Mouse (Mus musculus) cerebellum, adult 2 months (tissue): ENCODE results near the gene Adgrg1. TPM values are rescaled to one million over a fixed set of nuclear protein-coding genes. Genes with fewer than 3 reads are reported as not detected.

Source experiments
- DNase-seq, 2 experiments: peaks; one replicate each; pipeline ENCODE4 v3.0.0; 2021
- H3K27ac ChIP-seq: fragments of 200-500 bp; 2 replicates; pipeline ENCODE4 v1.5.1; 2012; ENCODE audit warnings: low read length, control low read depth, inconsistent platforms; ENCODE audit not compliant: insufficient read depth
- H3K27me3 ChIP-seq: fragments of 200-500 bp; 2 replicates; pipeline ENCODE4 v1.6.1; 2012; ENCODE audit warnings: inconsistent platforms, mild to moderate bottlenecking, low read length, moderate library complexity; ENCODE audit not compliant: control insufficient read depth, insufficient read depth
- H3K4me1 ChIP-seq: fragments of 200-500 bp; 2 replicates; pipeline ENCODE4 v1.6.1; 2011; ENCODE audit warnings: low read length; ENCODE audit not compliant: control insufficient read depth, insufficient read depth
- H3K4me3 ChIP-seq: fragments of 200-500 bp; replicated peaks from 2 replicates; pipeline ENCODE3; 2011; ENCODE audit warnings: mild to moderate bottlenecking, low read depth, low read length, control low read depth; ENCODE audit not compliant: insufficient read depth
- CTCF ChIP-seq: fragments of 200-500 bp; IDR thresholded peaks from 2 replicates; pipeline ENCODE4 v1.5.1; 2011; ENCODE audit warnings: low read depth, mild to moderate bottlenecking, control low read depth, low read length, moderate library complexity, borderline replicate concordance; ENCODE audit not compliant: insufficient read depth
- POLR2A ChIP-seq: fragments of 200-500 bp; IDR thresholded peaks from 2 replicates; pipeline ENCODE4 v1.6.1; 2011; ENCODE audit warnings: low read length, control low read depth, borderline replicate concordance; ENCODE audit not compliant: insufficient read depth
- WGBS: fragments of 180-500 bp; shearing (Covaris S2); methylation state at CpG from one replicate; pipeline ENCODE4 v1.1.7; 2018; 5-methylcytosine and 5-hydroxymethylcytosine counted together
- polyA plus RNA-seq: library from polyadenylated mRNA; depleted of rRNA; stranded (reverse); fragments of >200 nt; gene quantifications from 2 replicates; pipeline ENCODE4 v1.2.3, GENCODE M21; 2012

The Adgrg1 gene
- polyA plus RNA-seq, 1 experiment = 75.8 TPM

- DNase-seq = no peak
- no peaks in the 10 kb centered on the region for H3K27me3 ChIP-seq
- H3K4me3 ChIP-seq = no peak overlapping the region
- TF ChIP-seq POLR2A = no peak
- no peak for TF ChIP-seq CTCF
- no peaks in the 10 kb centered on the region for H3K4me1 ChIP-seq
- WGBS = 43% methylated on average over 7 of the region's 7 CpGs
- no peak overlapping the region for H3K27ac ChIP-seq
Observed at GRCm38 (mm10) chr8:95037106-95037925, 62.8 kb downstream of the Adgrg1 start.

GRCm38 (mm10) chr8:95041883-95042784, 67.6 kb downstream of the Adgrg1 start:
- no peak overlapping the region for H3K4me3 ChIP-seq
- 73% methylated on average over 6 of the region's 6 CpGs for WGBS
- TF ChIP-seq CTCF (no peak), POLR2A (no peak)
- no peak overlapping the region for H3K27ac ChIP-seq
- H3K27me3 ChIP-seq = no peaks in the 10 kb centered on the region; the same call in 1 of the 2 replicates
- DNase-seq = no peak
- no peaks in the 10 kb centered on the region for H3K4me1 ChIP-seq

- Histone ChIP-seq H3K4me1 (no peaks in the 10 kb centered on the region), H3K27me3 (no peaks in the 10 kb centered on the region; the same call in 1 of the 2 replicates), H3K27ac (no peak overlapping the region), H3K4me3 (no peak overlapping the region)
- 68% methylated on average over 4 of the region's 4 CpGs for WGBS
- TF ChIP-seq CTCF (no peak), POLR2A (no peak)
- no peak for DNase-seq
Observed at GRCm38 (mm10) chr8:95044811-95045210, 70.3 kb downstream of the Adgrg1 start.

DNA sequence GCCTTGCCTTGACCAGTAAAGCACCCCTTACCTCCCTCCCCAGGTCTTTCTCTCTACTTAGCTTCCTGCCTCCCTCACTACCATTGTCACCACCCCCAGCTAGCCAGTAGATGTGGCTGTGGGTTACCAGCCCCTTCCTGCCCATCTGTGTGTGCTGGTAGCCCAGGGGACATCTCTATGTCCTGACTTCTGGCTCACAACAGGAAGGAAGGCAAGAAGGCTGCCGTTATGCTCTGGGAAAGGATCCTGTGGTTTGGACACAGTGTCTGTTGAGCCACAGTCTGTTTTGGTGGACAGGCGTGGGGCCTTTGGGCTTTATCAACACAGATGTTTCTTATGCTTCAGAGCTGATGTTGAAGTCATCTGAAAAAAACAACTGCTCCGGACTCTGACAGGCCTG, 72.4 kb downstream of the Adgrg1 start:
- no peak overlapping the region for H3K4me3 ChIP-seq
- H3K27ac ChIP-seq = no peak overlapping the region
- H3K4me1 ChIP-seq = no peaks in the 10 kb centered on the region
- no peak for DNase-seq
- no peak for TF ChIP-seq POLR2A
- no peak for TF ChIP-seq CTCF
- H3K27me3 ChIP-seq = no peaks in the 10 kb centered on the region; the same call in 1 of the 2 replicates
- 69% methylated on average over 3 of the region's 3 CpGs for WGBS

- TF ChIP-seq POLR2A (no peak), CTCF (no peak)
- no peak overlapping the region for H3K27ac ChIP-seq
Observed at GRCm38 (mm10) chr8:95047884-95048680, 73.5 kb downstream of the Adgrg1 start.

GRCm38 (mm10) chr8:95049636-95050035, 75.1 kb downstream of the Adgrg1 start:
- Histone ChIP-seq H3K27me3 (no peaks in the 10 kb centered on the region), H3K4me1 (no peaks in the 10 kb centered on the region), H3K27ac (no peak overlapping the region), H3K4me3 (no peak overlapping the region)
- DNase-seq = no peak
- 85% methylated on average over 2 of the region's 2 CpGs for WGBS
- no peak for TF ChIP-seq CTCF
- TF ChIP-seq POLR2A = no peak

More at GRCm38 (mm10) chr8:95047884-95048680, 73.5 kb downstream of the Adgrg1 start:
- DNase-seq = no peak
- H3K4me3 ChIP-seq = no peak overlapping the region
- 65% methylated on average over 6 of the region's 6 CpGs for WGBS
- no peaks in the 10 kb centered on the region; the same call in 1 of the 2 replicates for H3K27me3 ChIP-seq
- H3K4me1 ChIP-seq = no peaks in the 10 kb centered on the region

GRCm38 (mm10) chr8:95054438-95054837, 79.9 kb downstream of the Adgrg1 start:
- Histone ChIP-seq H3K4me3 (no peak overlapping the region), H3K27ac (no peak overlapping the region), H3K4me1 (no peaks in the 10 kb centered on the region), H3K27me3 (no peaks in the 10 kb centered on the region)
- TF ChIP-seq POLR2A = no peak
- DNase-seq = no peak
- WGBS = 58% methylated on average over 6 of the region's 6 CpGs
